Mouse (Mus musculus) heart, embryonic 15.5 days (tissue): Measurements from ENCODE around the gene 9930111J21Rik2. TPM values are rescaled to one million over a fixed set of nuclear protein-coding genes. Genes with fewer than 3 reads are reported as not detected.
"Not testable (repeated sequence)": the region's sequence is repeated elsewhere in the genome, so short reads cannot be mapped to it uniquely, and the experiment has no call there.

Experiments used
- ATAC-seq: fragments of 200-750 bp; cut with Nextera tagmentation; replicated peaks from 2 replicates; pipeline ENCODE4 v1.8.0; 2017; ENCODE audit warnings: low read depth, moderate TSS enrichment; ENCODE audit not compliant: insufficient number of reproducible peaks, insufficient read depth, low FRiP score
- H3K27ac ChIP-seq: fragments of 300-500 bp; sonication (generic); 2 replicates; pipeline ENCODE4 v1.5.1; 2015; ENCODE audit warnings: mild to moderate bottlenecking, inconsistent platforms
- H3K27me3 ChIP-seq: fragments of 300-500 bp; sonication (generic); 2 replicates; pipeline ENCODE4 v1.6.1; 2015; ENCODE audit warnings: inconsistent platforms
- H3K36me3 ChIP-seq: fragments of 300-500 bp; sonication (generic); 2 replicates; pipeline ENCODE4 v1.6.1; 2015; ENCODE audit warnings: mild to moderate bottlenecking, inconsistent platforms
- H3K4me1 ChIP-seq: fragments of 300-500 bp; sonication (generic); replicated peaks from 2 replicates; pipeline ENCODE4 v1.6.1; 2015; ENCODE audit warnings: inconsistent platforms
- H3K4me2 ChIP-seq: fragments of 300-500 bp; sonication (generic); 2 replicates; pipeline ENCODE4 v1.6.1; 2015; ENCODE audit warnings: inconsistent platforms, mild to moderate bottlenecking, moderate library complexity
- H3K4me3 ChIP-seq: fragments of 300-500 bp; sonication (generic); 2 replicates; pipeline ENCODE4 v1.5.1; 2015; ENCODE audit warnings: mild to moderate bottlenecking, inconsistent platforms
- H3K9ac ChIP-seq: fragments of 300-500 bp; sonication (generic); 2 replicates; pipeline ENCODE4 v1.6.1; 2015; ENCODE audit warnings: mild to moderate bottlenecking, inconsistent platforms
- H3K9me3 ChIP-seq: fragments of 300-500 bp; sonication (generic); replicated peaks from 2 replicates; pipeline ENCODE4 v1.6.1; 2016; ENCODE audit warnings: inconsistent platforms
- WGBS: fragments of 180-500 bp; shearing (Covaris S2); methylation state at CpG from one replicate; pipeline ENCODE4 v1.1.7; 2015; ENCODE audit warnings: mixed read lengths; 5-methylcytosine and 5-hydroxymethylcytosine counted together
- polyA plus RNA-seq: library from polyadenylated mRNA; unstranded; fragments of >200 nt; fragmentation: Nextera tagmentation; extraction: Ambion mirVana; gene quantifications from 2 replicates; pipeline ENCODE4 v1.2.1, GENCODE M21; 2015

The 9930111J21Rik2 gene
- polyA plus RNA-seq, 1 experiment from 2014 or later = 0.52 TPM

DNA sequence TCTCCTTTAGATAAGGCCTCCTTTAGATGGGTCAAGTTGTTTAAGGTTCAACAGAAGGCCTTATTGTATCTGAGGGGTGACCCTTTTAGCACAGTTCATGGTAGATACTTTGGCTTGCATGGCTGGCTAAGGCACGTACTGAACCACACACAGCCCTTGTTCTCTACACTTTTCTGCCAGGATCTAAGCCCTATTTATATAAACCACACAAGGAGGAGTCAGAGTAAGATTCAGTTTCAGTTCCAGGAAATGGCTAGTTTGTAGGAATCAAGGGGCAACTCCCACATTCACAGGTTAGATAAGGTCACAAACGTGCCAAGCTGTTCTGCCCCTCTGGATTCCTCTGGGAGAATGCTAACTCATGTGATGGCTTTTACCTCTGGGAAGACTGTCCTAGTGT, 57.0 kb downstream of the 9930111J21Rik2 start, which contains the start of gene Tgtp1:
Tgtp1 (minus strand) TSS at position 155 of the 400 bp plus-strand sequence.
- H3K9me3 ChIP-seq, H3K4me3 ChIP-seq, ATAC-seq, H3K27ac ChIP-seq, H3K27me3 ChIP-seq, H3K4me2 ChIP-seq, H3K4me1 ChIP-seq, H3K9ac ChIP-seq, H3K36me3 ChIP-seq: not testable (repeated sequence)
- 43% methylated on average over 2 of the region's 2 CpGs for whole genome bisulfite sequencing

DNA sequence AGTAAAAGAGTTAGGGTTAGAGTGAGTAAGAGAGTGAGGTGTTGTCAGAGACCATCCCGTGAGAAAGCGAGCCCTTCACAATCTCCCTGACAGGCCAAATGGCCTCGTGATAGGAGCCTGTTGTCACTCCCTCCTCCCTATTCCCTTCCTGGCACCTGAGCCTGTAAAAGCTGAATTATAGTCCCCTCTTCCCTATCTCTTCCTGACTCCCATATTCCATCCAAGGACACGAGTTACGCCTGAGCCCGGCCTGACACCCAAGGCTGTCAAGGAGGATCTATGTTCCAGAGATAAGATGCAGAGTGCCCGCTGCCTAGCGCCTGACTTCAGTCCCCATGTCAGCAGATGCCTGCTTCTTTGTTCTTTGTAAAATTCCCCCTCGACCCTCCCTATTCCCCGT, 57.7 kb downstream of the 9930111J21Rik2 start:
- not testable (repeated sequence) for H3K4me1 ChIP-seq, ATAC-seq, H3K9me3 ChIP-seq, H3K27me3 ChIP-seq, H3K4me3 ChIP-seq, H3K4me2 ChIP-seq, H3K27ac ChIP-seq, H3K9ac ChIP-seq, H3K36me3 ChIP-seq
- WGBS = 13% methylated on average over 10 of the region's 10 CpGs

DNA sequence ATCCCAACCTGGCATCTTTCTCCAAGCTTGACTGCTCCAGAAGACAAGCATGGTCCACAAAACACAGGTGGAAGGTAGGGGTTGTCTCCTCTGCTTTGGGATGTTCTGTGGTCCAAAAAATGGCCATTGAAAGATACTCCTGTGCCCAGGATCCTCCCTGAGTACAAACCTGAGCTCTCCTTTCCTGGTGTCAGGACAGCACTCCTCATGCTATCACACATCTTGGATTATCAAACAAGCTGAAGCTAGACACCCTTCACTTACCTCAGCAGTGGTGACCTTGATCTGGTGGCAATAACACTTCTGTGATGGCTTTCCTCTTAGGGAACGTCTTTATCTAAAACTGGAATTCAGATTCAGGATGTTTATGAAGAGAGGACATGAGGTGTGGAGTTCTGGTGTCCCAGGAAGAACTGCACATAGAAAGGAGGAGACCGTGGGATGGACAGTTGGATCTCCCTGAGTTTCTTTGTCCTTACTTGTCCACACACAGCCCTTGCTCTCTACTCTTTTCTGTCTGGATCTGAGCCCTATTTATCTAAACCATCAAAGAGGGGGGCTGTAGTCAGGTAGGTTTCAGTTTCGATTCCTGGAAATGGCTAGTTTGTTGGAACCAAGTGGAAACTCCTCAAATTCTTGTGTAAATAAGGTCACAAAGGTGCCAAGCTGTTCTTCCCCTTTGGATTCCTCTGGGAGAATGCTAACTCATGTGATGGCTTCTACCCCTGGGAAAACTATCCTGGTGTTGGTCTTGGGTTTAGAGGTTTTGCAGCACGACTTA, 59.1 kb downstream of the 9930111J21Rik2 start, which contains the start of gene Gm12185:
Gm12185 (minus strand) TSS at position 487 of the 781 bp plus-strand sequence.
- H3K9me3 ChIP-seq, H3K36me3 ChIP-seq, H3K27me3 ChIP-seq, H3K4me1 ChIP-seq, H3K9ac ChIP-seq, H3K4me3 ChIP-seq, H3K4me2 ChIP-seq, ATAC-seq, H3K27ac ChIP-seq: not testable (repeated sequence)
- 51% methylated on average over 4 of the region's 4 CpGs for WGBS

DNA sequence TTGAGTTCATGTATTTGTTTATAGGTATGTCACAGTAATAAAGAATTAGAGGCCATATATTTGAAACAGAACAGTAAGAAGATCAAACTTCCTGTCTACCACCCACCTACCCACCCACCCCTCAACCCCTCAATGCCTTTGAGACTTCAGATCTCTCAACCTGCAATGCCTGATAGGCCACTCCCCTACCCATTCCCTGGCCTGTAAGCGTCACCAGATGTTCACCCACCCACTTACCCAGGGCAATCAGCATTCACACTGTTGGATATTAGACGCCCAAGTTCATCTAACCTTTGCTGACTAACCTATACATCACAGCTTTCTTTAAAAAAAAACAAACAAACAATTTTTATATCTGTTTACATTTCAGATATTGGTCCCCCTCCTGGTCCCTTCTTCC, 61.1 kb downstream of the 9930111J21Rik2 start:
- H3K4me1 ChIP-seq, H3K36me3 ChIP-seq, H3K4me2 ChIP-seq, H3K27me3 ChIP-seq, H3K4me3 ChIP-seq, ATAC-seq, H3K27ac ChIP-seq, H3K9me3 ChIP-seq, H3K9ac ChIP-seq: not testable (repeated sequence)
- WGBS = 76% methylated on average over 2 of the region's 2 CpGs

DNA sequence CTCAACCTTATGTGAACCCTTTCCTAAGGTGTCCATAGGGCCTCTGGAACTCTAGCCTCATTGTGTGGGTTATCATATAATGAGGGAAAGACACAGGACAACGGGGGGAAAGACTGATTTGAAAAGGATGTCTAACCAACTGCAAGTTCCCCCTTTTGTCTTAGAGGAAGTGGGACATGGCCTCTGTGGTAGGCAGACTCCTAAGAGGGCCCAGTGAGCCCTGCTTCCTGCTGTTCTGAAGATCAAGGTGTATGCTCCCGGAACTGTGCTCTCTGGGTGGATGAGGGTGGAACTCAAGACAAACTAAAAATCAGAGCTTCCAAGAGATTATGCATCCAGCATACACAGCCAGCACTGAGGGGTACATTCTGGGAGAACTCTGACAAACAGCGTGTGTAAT, 62.8 kb downstream of the 9930111J21Rik2 start:
- not testable (repeated sequence) for H3K27ac ChIP-seq, H3K36me3 ChIP-seq, ATAC-seq, H3K4me1 ChIP-seq, H3K9ac ChIP-seq, H3K27me3 ChIP-seq, H3K4me3 ChIP-seq, H3K4me2 ChIP-seq, H3K9me3 ChIP-seq
- WGBS = 68% methylated on average over 2 of the region's 3 CpGs

DNA sequence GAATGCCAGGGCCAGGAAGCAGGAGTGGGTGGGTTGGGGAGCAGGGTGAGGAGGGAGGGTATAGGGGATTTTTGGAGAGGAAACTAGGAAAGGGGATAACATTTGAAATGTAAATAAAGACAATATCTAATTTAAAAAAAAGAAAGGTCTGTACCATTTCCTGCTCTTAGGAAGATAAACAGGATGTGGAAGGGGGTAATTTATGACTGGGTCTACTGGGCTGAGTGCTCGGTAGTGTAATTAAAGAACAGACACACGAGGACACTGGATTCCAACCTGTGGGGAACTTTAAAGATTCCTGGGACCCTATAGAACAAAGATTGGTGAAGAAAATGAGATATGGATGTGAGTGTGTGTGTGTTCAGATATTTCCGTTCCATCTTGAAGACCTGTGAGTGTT, 68.2 kb downstream of the 9930111J21Rik2 start:
- not testable (repeated sequence) for H3K4me2 ChIP-seq, H3K4me1 ChIP-seq, H3K9ac ChIP-seq, H3K9me3 ChIP-seq, ATAC-seq, H3K4me3 ChIP-seq, H3K27me3 ChIP-seq, H3K36me3 ChIP-seq, H3K27ac ChIP-seq
- no CpG with 5 or more reads among the region's 3 CpGs for whole genome bisulfite sequencing

DNA sequence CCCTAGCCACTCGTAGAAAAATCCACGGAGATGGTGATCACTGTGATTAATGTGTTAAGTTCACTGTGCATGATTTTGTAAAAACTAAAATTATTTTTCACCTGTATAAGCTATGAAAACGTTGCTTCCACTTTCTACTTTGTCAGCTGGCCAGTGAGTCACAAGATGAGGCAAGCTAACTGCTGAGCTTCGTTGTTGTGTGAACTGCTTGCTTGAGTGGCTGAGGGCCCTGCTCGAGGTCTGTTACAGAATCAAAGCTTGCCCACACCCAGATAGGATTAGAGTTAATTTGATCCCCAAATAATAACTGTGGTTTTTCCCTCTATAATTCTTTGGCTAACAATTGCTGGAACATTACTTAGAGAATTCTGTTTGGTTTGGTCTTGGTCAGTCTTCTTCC, 71.0 kb downstream of the 9930111J21Rik2 start:
- H3K9ac ChIP-seq, ATAC-seq, H3K4me3 ChIP-seq, H3K4me2 ChIP-seq, H3K36me3 ChIP-seq, H3K4me1 ChIP-seq, H3K9me3 ChIP-seq, H3K27ac ChIP-seq, H3K27me3 ChIP-seq: not testable (repeated sequence)
- no CpG with 5 or more reads among the region's 5 CpGs for WGBS

DNA sequence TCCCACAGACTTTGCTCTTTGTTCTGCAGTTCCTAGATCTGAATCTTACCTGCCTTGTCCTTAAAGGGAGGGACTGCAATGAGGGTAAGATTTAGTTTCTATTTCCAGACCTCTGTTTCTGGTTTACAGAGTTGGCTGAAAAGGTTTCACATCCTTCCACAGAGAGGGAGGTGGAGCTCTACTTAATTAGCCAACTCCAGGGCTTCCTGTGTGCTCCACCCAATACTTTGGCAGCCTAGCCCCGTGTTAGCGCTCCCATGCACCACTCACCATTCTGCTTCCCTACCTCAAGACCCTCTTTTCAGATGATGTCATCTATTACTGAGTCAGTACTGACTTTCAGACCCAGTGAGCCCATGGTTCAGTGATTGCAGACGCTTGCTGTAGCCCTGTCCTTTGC, 71.8 kb downstream of the 9930111J21Rik2 start, which contains the start of gene 9930111J21Rik1:
9930111J21Rik1 (minus strand) TSS at position 148 of the 400 bp plus-strand sequence.
- no CpG with 5 or more reads among the region's 3 CpGs for WGBS
- H3K27ac ChIP-seq, H3K9me3 ChIP-seq, H3K27me3 ChIP-seq, H3K36me3 ChIP-seq, H3K4me2 ChIP-seq, H3K4me1 ChIP-seq, ATAC-seq, H3K4me3 ChIP-seq, H3K9ac ChIP-seq: not testable (repeated sequence)

DNA sequence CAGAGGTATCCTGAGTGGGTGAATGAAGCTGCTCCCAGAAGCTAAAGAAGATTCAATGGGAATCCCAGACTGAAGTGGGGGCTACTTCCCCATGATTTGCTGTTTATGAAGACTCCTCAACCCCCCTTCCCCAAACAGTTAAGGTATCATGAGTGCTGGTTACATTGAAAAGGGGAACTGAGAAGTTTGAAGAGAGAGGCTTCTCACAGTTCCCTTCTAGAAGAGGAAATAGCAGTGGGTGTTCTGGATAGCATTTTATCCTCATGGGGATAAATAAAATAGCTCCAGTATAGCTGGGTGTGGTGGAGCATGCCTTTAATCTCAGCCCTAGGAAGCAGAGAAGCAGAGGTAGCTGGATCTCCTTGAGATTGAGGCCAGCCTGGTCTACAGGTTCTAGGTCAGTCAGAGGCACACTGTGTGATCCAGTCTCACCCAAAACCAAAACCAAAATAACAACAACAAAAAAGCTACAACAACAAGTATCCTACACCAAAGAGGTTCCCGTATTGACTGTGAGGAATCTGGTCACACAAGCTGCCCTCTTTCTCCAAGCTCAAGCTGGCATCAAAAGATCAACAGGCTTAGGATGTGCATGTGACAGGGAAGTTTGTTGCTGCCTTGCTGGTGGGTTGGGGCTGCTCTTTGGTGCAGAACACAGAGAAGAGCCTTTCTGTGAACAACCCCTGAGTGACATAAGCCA, 72.7 kb downstream of the 9930111J21Rik2 start, which contains the start of gene Olfr56:
Olfr56 (plus strand) TSS at position 650 of the 700 bp plus-strand sequence.
- ATAC-seq, H3K9me3 ChIP-seq, H3K36me3 ChIP-seq, H3K27ac ChIP-seq, H3K9ac ChIP-seq, H3K4me2 ChIP-seq, H3K27me3 ChIP-seq, H3K4me3 ChIP-seq, H3K4me1 ChIP-seq: not testable (repeated sequence)
- no CpG with 5 or more reads among the region's 1 CpGs for WGBS

DNA sequence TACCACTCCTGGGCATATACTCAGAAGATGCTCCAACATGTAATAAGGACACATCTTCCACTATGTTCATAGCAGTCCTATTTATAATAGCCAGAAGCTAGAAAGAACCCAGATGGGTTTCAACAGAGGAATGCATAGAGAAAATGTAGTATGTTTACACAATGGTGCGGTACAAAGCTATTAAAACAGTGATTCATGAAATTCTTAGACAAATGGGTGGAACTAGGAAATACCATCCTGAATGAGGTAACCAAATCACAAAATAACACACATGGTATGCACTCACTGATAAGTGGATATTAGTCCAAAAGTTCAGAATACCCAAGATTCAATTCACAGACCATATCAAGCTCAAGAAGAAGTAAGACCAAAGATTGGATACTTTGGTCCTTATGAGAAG, 76.4 kb downstream of the 9930111J21Rik2 start:
- not testable (repeated sequence) for H3K9me3 ChIP-seq, H3K9ac ChIP-seq, H3K4me3 ChIP-seq, H3K36me3 ChIP-seq, H3K27me3 ChIP-seq, H3K27ac ChIP-seq, H3K4me2 ChIP-seq, H3K4me1 ChIP-seq, ATAC-seq
- no CpG with 5 or more reads among the region's 1 CpGs for WGBS
